Mouse (Mus musculus) brain, embryonic 14.5 days (tissue): ENCODE data around the gene Fam136a.

Source experiments
- CTCF ChIP-seq: fragments of 200-500 bp; IDR thresholded peaks from 2 replicates; pipeline ENCODE4 v1.5.1; 2012; ENCODE audit warnings: inconsistent platforms, mild to moderate bottlenecking, moderate library complexity, borderline replicate concordance; ENCODE audit not compliant: insufficient read depth, insufficient read length; ENCODE audit errors: extremely low read depth
- POLR2A ChIP-seq: fragments of 200-500 bp; IDR thresholded peaks from 2 replicates; pipeline ENCODE4 v1.6.1; 2012; ENCODE audit warnings: mild to moderate bottlenecking, inconsistent platforms, borderline replicate concordance; ENCODE audit not compliant: poor library complexity, insufficient read depth, insufficient read length, severe bottlenecking; ENCODE audit errors: extremely low read depth

GRCm38 (mm10) chr6:86368479-86368878, 3.0 kb downstream of the Fam136a start:
- TF ChIP-seq CTCF (no peak), POLR2A (no peak)
